Mouse (Mus musculus): ENCODE results near the gene Nfat5. TPM values are rescaled to one million over a fixed set of nuclear protein-coding genes. Genes with fewer than 3 reads are reported as not detected.

Nfat5 gene
- polyA plus RNA-seq, 1 experiment, result 21.4 TPM

DNA sequence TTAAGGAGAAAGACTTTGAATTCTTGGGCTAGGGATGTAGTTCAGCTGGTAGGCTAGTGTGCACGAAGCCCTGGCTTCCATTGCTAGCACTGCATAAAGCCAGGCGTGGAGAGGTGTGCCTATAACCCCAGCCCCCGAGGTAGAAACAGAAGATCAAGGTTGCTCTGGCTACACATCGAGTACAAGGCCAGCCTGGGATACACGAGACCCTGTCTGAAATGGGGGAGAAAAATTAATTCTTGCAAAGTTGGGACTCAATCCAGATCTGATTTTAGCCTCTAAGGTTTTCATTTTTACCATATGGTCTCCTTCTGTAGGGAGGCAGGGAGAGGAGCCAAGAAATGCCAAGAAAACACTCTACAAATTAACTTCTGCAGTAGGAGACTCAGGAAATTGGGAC is 36.0 kb upstream of the Nfat5 start:
- Histone ChIP-seq H3K4me1 (ENCODE audit: control insufficient read depth, insufficient read depth, low read length) (peaks cover under 1% of the 10 kb centered on the region; the same call in 1 of the 2 replicates), H3K36me3 (ENCODE audit: control insufficient read depth, insufficient read depth, low read length) (no peaks in the 10 kb centered on the region), H3K4me3 (ENCODE audit: control insufficient read depth, low read depth, low read length) (no peak overlapping the region), H3K27ac (ENCODE audit: control insufficient read depth, insufficient read depth, low read depth, low read length) (no peak overlapping the region), H3K27me3 (ENCODE audit: control insufficient read depth, insufficient read depth, low read length) (no peaks in the 10 kb centered on the region)
- no peak for TF ChIP-seq POLR2A (IDR thresholded peaks at IDR 0.05; ENCODE audit: control insufficient read depth, low read depth, low read length)

DNA sequence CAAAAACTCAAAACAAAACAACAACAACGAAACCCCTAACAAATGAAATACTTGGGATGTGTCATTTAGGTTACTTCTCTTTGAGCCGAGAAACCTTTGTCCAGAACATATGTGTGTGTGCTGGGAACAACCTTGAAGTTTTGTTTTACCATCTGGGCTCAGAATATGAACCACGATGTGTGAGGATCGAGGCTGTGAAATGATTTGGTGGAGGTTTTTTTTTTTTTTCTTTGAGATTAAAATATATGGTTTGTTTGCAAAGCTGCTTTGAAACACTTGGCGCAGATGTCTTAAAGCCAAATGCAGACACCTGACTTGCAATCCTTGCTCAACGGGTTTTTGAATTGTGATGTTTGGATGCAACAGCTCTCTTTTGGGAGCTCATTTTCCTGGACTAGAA is 33.1 kb upstream of the Nfat5 start:
- Histone ChIP-seq H3K27me3 (ENCODE audit: control insufficient read depth, insufficient read depth, low read length) (no peaks in the 10 kb centered on the region), H3K4me3 (ENCODE audit: control insufficient read depth, low read depth, low read length) (no peak overlapping the region), H3K27ac (ENCODE audit: control insufficient read depth, insufficient read depth, low read depth, low read length) (no peak overlapping the region), H3K4me1 (ENCODE audit: control insufficient read depth, insufficient read depth, low read length) (peaks cover 2% of the 10 kb centered on the region; the same call in 1 of the 2 replicates), H3K36me3 (ENCODE audit: control insufficient read depth, insufficient read depth, low read length) (no peaks in the 10 kb centered on the region)
- no peak for TF ChIP-seq CTCF (IDR thresholded peaks at IDR 0.05; ENCODE audit: control insufficient read depth, insufficient read depth, insufficient replicate concordance, low read depth, low read length)
- TF ChIP-seq POLR2A (IDR thresholded peaks at IDR 0.05; ENCODE audit: control insufficient read depth, low read depth, low read length), result no peak

DNA sequence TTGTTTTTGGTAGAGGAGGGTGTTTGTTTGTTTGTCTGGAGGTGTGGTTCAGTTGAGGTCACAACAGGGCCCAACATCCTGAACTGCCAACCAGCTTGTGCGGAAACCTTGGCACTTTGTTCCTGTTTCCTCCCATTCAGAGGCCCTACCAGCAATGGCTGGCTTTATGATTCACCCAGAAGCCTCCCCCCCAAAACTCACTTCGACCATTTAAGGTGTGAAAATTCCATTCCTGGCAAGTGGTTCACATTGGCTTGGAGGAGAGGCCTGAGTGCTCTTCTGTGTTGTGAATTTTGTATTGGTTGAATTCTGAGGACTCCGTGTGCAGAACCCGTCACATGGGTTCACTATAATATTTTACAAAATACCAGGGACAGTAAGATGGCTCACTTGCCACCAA is 32.1 kb upstream of the Nfat5 start:
- Histone ChIP-seq H3K4me3 (ENCODE audit: control insufficient read depth, low read depth, low read length) (no peak overlapping the region), H3K27ac (ENCODE audit: control insufficient read depth, insufficient read depth, low read depth, low read length) (no peak overlapping the region), H3K36me3 (ENCODE audit: control insufficient read depth, insufficient read depth, low read length) (no peaks in the 10 kb centered on the region), H3K4me1 (ENCODE audit: control insufficient read depth, insufficient read depth, low read length) (peaks cover 2% of the 10 kb centered on the region; the same call in 1 of the 2 replicates), H3K27me3 (ENCODE audit: control insufficient read depth, insufficient read depth, low read length) (no peaks in the 10 kb centered on the region)
- TF ChIP-seq CTCF (IDR thresholded peaks at IDR 0.05; ENCODE audit: control insufficient read depth, insufficient read depth, insufficient replicate concordance, low read depth, low read length) (no peak), POLR2A (IDR thresholded peaks at IDR 0.05; ENCODE audit: control insufficient read depth, low read depth, low read length) (no peak)

DNA sequence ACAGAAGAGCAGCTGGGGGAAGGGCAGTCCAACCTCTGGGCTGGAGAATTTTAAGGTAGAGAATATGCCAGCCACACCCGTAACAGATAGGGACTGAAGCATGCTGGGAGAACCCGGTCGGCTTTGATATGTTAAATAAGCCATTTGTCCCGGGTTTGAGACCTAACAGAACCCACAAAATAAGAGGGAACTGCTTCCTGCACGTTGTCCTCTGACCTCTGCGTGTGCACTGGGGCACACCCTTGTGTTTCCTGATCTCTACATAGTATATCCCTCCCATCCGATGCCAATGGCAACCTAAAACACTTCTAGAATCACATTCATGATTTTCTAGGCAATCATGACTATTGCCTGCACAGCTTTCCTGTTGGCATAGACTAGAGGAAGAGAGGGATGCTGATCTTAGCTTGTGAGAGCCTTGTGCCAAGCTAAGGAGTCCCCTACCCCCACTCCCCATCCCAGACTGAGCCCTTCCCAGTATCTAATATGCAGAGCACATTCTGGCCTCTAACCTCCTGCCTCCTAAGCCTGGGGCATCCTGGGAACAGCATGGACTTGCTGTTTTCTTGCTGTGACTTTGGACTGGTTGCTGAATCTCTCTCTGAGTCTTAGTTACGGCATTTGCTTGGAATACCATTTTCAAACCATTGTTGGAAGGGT is 31.1 kb upstream of the Nfat5 start:
- no peak for TF ChIP-seq POLR2A (IDR thresholded peaks at IDR 0.05; ENCODE audit: control insufficient read depth, low read depth, low read length)
- no peak for TF ChIP-seq CTCF (IDR thresholded peaks at IDR 0.05; ENCODE audit: control insufficient read depth, insufficient read depth, insufficient replicate concordance, low read depth, low read length)
- no peak overlapping the region for H3K27ac ChIP-seq (ENCODE audit: control insufficient read depth, insufficient read depth, low read depth, low read length)
- H3K4me3 ChIP-seq (ENCODE audit: control insufficient read depth, low read depth, low read length), result no peak overlapping the region
- H3K36me3 ChIP-seq (ENCODE audit: control insufficient read depth, insufficient read depth, low read length), result no peaks in the 10 kb centered on the region
- H3K4me1 ChIP-seq (ENCODE audit: control insufficient read depth, insufficient read depth, low read length), result peaks cover 2% of the 10 kb centered on the region; the same call in 1 of the 2 replicates
- H3K27me3 ChIP-seq (ENCODE audit: control insufficient read depth, insufficient read depth, low read length), result no peaks in the 10 kb centered on the region

DNA sequence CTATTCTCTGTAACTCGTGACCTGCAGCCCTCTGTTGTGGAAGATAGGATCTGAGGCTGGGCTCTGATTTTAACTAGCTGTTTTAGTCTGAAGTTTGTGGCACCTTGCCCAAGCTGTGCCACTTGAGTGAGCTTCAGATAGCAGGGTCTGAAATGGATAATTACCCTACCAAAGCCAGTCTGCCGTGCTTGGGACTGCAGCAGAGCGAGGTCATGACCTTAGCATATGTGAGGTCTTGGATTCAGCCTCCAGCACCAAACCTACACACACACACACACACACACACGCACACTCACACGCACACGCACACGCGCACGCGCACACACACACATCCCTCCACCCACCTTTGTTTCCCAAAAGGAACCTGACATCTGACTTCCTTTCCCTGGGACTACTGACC is 27.5 kb upstream of the Nfat5 start:
- no peaks in the 10 kb centered on the region for H3K27me3 ChIP-seq (ENCODE audit: control insufficient read depth, insufficient read depth, low read length)
- no peaks in the 10 kb centered on the region for H3K36me3 ChIP-seq (ENCODE audit: control insufficient read depth, insufficient read depth, low read length)
- H3K4me3 ChIP-seq (ENCODE audit: control insufficient read depth, low read depth, low read length), result no peak overlapping the region
- no peak overlapping the region for H3K27ac ChIP-seq (ENCODE audit: control insufficient read depth, insufficient read depth, low read depth, low read length)
- peaks cover 2% of the 10 kb centered on the region; the same call in 1 of the 2 replicates for H3K4me1 ChIP-seq (ENCODE audit: control insufficient read depth, insufficient read depth, low read length)
- TF ChIP-seq POLR2A (IDR thresholded peaks at IDR 0.05; ENCODE audit: control insufficient read depth, low read depth, low read length) (no peak), CTCF (IDR thresholded peaks at IDR 0.05; ENCODE audit: control insufficient read depth, insufficient read depth, insufficient replicate concordance, low read depth, low read length) (no peak)

DNA sequence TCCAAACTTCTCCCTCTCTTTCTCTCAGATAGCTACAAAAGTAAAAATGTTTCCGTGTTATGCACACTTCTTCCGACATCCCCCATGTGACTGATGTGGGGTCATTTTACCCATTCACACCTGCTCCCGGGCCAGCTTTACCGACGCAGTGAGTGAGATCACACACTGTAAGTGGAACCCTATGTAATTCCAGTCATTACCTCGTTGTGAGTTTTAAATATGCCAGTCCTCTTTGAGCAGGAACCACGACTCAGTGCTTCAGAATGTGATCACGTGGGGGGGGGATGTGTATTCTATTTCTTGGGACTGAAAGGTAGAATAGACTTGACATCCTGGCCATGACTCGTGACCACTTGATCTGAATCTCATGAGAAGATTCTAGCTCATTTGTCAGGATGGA is 24.8 kb upstream of the Nfat5 start:
- TF ChIP-seq POLR2A (IDR thresholded peaks at IDR 0.05; ENCODE audit: control insufficient read depth, low read depth, low read length) (no peak), CTCF (IDR thresholded peaks at IDR 0.05; ENCODE audit: control insufficient read depth, insufficient read depth, insufficient replicate concordance, low read depth, low read length) (no peak)
- H3K4me1 ChIP-seq (ENCODE audit: control insufficient read depth, insufficient read depth, low read length), result no peaks in the 10 kb centered on the region
- no peak overlapping the region for H3K4me3 ChIP-seq (ENCODE audit: control insufficient read depth, low read depth, low read length)
- no peak overlapping the region for H3K27ac ChIP-seq (ENCODE audit: control insufficient read depth, insufficient read depth, low read depth, low read length)
- H3K36me3 ChIP-seq (ENCODE audit: control insufficient read depth, insufficient read depth, low read length), result no peaks in the 10 kb centered on the region
- H3K27me3 ChIP-seq (ENCODE audit: control insufficient read depth, insufficient read depth, low read length), result no peaks in the 10 kb centered on the region

DNA sequence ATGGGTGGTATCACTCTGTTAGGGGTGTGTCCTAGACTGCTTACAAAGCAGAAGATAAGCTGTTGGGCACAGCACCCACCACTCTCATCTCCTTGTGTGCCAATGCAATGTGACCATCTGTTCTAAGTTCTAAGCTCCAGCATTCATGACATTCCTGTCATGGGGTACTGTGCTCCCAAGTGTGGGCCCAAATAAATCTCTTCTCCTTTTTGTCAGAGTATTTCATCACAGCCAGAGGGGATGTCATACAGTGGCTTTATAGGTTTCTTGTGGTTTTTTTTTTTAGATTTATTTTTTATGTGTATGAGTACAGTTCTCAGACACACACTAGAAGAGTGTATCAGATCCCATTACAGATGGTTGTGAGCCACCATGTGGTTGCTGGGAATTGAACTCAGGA is 24.1 kb upstream of the Nfat5 start:
- Histone ChIP-seq H3K4me3 (ENCODE audit: control insufficient read depth, low read depth, low read length) (no peak overlapping the region), H3K27ac (ENCODE audit: control insufficient read depth, insufficient read depth, low read depth, low read length) (no peak overlapping the region), H3K27me3 (ENCODE audit: control insufficient read depth, insufficient read depth, low read length) (no peaks in the 10 kb centered on the region), H3K36me3 (ENCODE audit: control insufficient read depth, insufficient read depth, low read length) (no peaks in the 10 kb centered on the region), H3K4me1 (ENCODE audit: control insufficient read depth, insufficient read depth, low read length) (no peaks in the 10 kb centered on the region)
- TF ChIP-seq CTCF (IDR thresholded peaks at IDR 0.05; ENCODE audit: control insufficient read depth, insufficient read depth, insufficient replicate concordance, low read depth, low read length), result no peak
- no peak for TF ChIP-seq POLR2A (IDR thresholded peaks at IDR 0.05; ENCODE audit: control insufficient read depth, low read depth, low read length)
